Mouse (Mus musculus) C2C12 (cell line): ENCODE measurements around the gene Cux1.

ENCODE experiments used
- CEBPB ChIP-seq: IDR thresholded peaks from one replicate; pipeline ENCODE4 v1.6.1; 2011; ENCODE audit warnings: low read depth, mild to moderate bottlenecking, control low read depth, moderate library complexity
- CTCF ChIP-seq: IDR thresholded peaks from one replicate; pipeline ENCODE4 v1.5.1; 2011; ENCODE audit not compliant: control insufficient read depth, insufficient read depth, insufficient read length
- MAX ChIP-seq: IDR thresholded peaks from one replicate; pipeline ENCODE4 v1.6.1; 2011; ENCODE audit warnings: mild to moderate bottlenecking, control low read depth
- MYOD1 ChIP-seq: IDR thresholded peaks from one replicate; pipeline ENCODE4 v1.6.1; 2011; ENCODE audit warnings: low read depth; ENCODE audit not compliant: control insufficient read depth, insufficient read length
- MYOG ChIP-seq: IDR thresholded peaks from one replicate; pipeline ENCODE4 v1.6.1; 2011; ENCODE audit not compliant: control insufficient read depth, insufficient read length; ENCODE audit errors: extremely low read depth
- USF1 ChIP-seq: IDR thresholded peaks from one replicate; pipeline ENCODE4 v1.6.1; 2011; ENCODE audit warnings: low read depth, mild to moderate bottlenecking, control low read depth, moderate library complexity

DNA sequence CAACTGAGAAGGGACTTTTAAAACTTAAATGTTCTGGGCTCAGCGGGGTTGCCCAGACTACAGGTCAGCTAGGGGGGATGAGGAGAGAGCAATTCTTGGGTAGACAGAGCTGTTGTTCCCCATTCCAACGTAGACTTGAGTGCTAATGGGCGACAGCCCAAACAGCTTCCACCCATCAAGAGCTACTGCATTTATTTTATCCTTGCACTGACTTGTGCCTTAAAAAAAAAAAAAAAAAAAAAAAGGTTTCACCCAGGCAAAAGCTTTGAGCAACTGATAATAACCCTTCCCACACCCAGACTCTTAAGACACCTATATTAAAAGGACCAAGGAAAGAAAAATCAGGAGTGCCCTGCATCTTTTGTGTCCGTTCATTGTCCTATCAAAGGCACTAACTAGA, 4.2 kb downstream of the Cux1 start:
- TF ChIP-seq CTCF (no peak), MYOG (no peak), MYOD1 (no peak), USF1 (no peak), MAX (no peak), CEBPB (no peak)
